Mouse (Mus musculus) cerebellum, adult 2 months (tissue): ENCODE results near the gene Oas1d.

Source experiments
- CTCF ChIP-seq: fragments of 200-500 bp; IDR thresholded peaks from 2 replicates; pipeline ENCODE4 v1.5.1; 2011; ENCODE audit warnings: low read depth, mild to moderate bottlenecking, control low read depth, low read length, moderate library complexity, borderline replicate concordance; ENCODE audit not compliant: insufficient read depth
- POLR2A ChIP-seq: fragments of 200-500 bp; IDR thresholded peaks from 2 replicates; pipeline ENCODE4 v1.6.1; 2011; ENCODE audit warnings: low read length, control low read depth, borderline replicate concordance; ENCODE audit not compliant: insufficient read depth

DNA sequence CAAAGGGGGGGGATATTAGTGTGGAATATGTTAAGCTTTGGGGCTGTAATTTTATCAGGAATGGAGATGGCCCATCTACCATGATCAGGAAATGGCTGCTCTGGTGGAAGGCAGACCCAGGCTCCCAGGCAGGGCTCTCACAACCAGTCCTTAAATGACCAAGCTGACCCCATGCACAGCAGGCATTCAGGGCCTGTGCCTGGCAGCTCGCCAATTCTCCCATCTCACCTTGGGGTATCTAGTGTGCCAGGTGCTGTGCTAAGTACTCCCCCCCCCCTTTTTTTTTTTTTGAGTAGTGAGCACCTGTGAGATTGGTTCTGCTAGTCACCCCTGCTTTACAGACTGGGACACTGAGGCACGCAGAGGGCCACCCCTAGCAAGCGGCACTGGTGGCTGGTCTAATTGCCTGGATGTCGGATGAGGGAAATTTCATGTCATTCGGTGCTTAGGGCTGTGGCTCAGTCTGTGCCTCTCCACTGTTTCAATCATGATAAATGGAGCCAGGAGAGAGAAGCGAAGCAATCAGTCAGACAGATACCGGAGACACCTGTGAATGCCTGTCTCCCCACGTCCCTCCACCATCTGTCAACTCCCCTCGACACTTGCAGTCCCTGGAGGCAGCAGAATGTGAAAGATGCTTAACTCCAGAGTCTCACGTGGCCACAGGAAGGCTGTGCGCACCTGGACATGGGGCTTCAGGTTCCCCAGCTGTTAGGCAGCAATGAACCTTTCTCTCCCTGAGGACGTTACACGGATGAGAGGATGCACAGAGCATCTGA, 53.2 kb downstream of the Oas1d start:
- TF ChIP-seq CTCF = no peak
- no peak for TF ChIP-seq POLR2A
